Mouse (Mus musculus) embryonic stem cell, embryonic (primary cell): ENCODE data around the gene Srrm2.

ENCODE experiments used
- CTCF ChIA-PET, 4 experiments: fragments of 300-600 bp in 2 of 4; fragments of 350-600 bp in 2 of 4; sonication (Branson Sonifier 250); formaldehyde crosslinking; loops; one replicate each; lab custom pipeline; 2022; ENCODE audit warnings: inconsistent platforms in 2 of 4; lab: Charles Lee
- POLR2A ChIA-PET, 4 experiments: fragments of 300-600 bp in 2 of 4; fragments of 350-600 bp in 2 of 4; sonication (Branson Sonifier 250); formaldehyde crosslinking; loops; one replicate each; lab custom pipeline; 2022; ENCODE audit warnings: antibody characterized with exemption in 4 of 4, inconsistent platforms in 1 of 4; lab: Charles Lee

The Srrm2 gene

DNA sequence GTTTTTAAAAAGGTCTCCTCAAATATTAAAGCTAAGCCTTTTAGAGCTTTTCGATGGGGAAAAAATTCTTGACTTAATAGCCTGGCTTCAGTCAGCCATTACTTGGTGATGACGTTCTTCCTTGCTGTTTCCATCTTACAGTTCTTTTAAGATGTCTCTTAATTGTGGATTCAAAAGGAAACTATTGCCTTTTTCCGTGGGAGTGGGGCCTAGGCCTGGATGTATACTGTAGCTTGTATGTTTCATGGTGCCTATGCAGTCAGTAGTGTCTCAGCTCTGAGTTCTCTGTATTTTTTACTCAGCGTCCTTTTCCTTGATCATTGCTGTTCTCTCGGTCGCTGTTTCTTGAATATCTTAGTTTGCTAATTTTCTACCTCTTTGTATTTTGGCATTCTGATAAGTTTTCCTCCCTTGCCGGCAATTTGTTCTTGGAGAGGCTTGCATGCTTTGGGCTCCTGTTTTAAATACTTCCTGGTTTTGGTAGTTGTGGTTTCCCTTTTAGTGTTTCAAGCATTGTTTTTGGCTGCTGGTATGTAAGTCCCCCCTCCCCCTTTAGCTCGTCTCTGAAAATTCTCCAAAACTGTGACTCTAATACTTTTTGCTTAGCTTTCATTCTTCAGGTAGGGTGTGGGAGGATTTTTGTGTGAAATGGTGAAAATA lies 14.2 kb downstream of the Srrm2 start:
- ChIA-PET CTCF (interaction anchor here in 1 of 4 experiments (0.7 to 1.5 kb wide), 2 partner anchors 25 to 30 kb away, joined by 3 to 4 read pairs; partner anchors contain the start of gene Elob), POLR2A (interaction anchor here in 3 of 4 experiments (0.7 to 11.7 kb wide), 26 partner anchors 8 to 226 kb away, joined by 3 to 622 read pairs (median 10); partner anchors contain the start of genes Elob (in 3 of the 3), Flywch2 (in 2 of the 3), Srrm2 (in 2 of the 3) and Flywch1 (in 1 of the 3))

DNA sequence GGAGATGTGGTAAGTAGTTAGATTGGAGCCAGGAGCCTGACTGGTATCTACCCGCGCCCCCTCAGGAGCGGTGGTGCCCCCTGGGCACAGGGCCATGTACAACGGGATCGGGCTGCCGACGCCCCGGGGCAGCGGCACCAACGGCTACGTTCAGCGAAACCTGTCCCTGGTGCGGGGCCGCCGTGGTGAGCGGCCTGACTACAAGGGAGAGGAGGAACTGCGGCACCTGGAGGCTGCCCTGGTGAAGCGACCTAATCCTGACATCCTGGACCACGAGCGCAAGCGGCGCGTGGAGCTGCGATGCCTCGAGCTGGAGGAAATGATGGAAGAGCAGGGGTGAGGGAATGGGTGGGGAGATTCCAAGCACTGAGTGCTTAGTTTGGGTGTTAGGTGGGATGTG lies 16.5 kb downstream of the Srrm2 start:
- POLR2A ChIA-PET = interaction anchor here in 3 of 4 experiments (0.7 to 11.7 kb wide), 21 partner anchors 9 to 84 kb away, joined by 3 to 622 read pairs (median 4); partner anchors contain the start of genes Prss32 (in 2 of the 3), Prss41 (in 2 of the 3), 1520401A03Rik (in 1 of the 3) and Elob (in 1 of the 3)
- CTCF ChIA-PET = interaction anchor here (0.5 to 2.2 kb wide), 15 partner anchors 13 to 101 kb away, joined by 3 to 15 read pairs (median 3); partner anchors contain the start of genes Prss32 (in 2 of the 4), Prss41 (in 1 of the 4) and Srrm2 (in 1 of the 4)

DNA sequence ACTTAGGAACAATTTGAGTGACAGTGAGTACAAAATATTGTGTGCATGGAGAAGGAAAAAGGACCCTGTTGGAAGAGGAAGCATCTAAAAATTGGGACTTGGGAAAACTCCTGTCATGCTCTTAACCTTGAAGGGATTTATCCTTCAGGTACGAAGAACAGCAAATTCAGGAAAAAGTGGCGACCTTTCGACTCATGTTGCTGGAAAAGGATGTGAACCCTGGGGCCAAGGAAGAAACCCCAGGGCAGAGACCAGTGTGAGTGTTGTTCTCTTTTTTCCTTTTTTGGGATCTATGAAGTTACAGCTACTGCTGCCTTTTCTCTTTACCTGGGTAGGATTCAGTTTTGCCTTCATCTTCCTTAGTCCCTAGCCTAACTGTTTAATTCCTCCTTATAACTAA lies 17.6 kb downstream of the Srrm2 start:
- ChIA-PET CTCF (interaction anchor here in 1 of 4 experiments (0.9 kb wide), 1 partner anchor 34 kb away, joined by 3 read pairs; no protein-coding TSS in a partner anchor), POLR2A (interaction anchor here in 2 of 4 experiments (0.5 to 11.7 kb wide), 14 partner anchors 8 to 73 kb away, joined by 3 to 622 read pairs (median 6); partner anchors contain the start of genes Elob (in 1 of the 2), Flywch1 (in 1 of the 2), Prss32 (in 1 of the 2) and Prss33 (in 1 of the 2))

DNA sequence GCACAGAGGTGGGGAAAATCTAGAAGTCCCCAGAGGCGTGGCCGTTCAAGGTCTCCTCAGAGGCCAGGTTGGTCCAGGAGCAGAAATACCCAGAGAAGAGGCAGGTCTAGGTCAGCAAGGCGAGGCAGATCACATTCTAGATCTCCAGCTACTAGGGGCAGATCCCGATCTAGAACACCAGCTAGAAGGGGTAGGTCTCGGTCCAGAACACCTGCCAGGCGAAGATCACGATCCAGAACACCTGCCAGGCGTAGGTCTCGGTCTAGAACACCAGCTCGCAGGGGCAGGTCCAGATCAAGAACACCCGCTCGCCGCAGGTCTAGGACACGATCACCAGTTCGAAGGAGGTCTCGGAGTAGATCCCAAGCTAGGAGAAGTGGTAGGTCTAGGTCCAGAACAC lies 25.3 kb downstream of the Srrm2 start:
- CTCF ChIA-PET = interaction anchor here in 2 of 4 experiments (1.1 to 1.9 kb wide), 2 partner anchors 28 to 229 kb away, joined by 3 to 4 read pairs; partner anchors contain the start of genes Prss32 (in 1 of the 2) and Prss41 (in 1 of the 2)
- POLR2A ChIA-PET = interaction anchor here in 2 of 4 experiments (0.9 to 27.3 kb wide), 12 partner anchors 8 to 42 kb away, joined by 3 to 622 read pairs (median 6); partner anchors contain the start of genes Elob (in 1 of the 2) and Srrm2 (in 1 of the 2)

DNA sequence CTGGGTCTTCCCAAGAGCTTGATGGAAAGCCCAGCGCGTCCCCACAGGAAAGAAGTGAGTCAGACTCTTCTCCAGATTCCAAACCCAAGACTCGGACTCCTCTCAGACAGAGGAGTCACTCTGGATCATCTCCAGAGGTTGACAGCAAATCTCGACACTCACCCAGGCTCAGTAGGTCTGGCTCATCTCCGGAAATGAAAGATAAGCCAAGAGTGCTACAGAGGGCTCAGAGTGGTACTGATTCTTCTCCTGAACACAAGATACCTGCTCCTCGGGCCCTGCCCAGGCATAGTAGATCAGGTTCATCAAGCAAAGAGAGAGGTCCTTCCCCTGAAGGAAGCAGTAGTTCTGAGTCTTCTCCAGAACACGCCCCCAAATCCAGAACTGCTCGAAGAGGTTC lies 28.2 kb downstream of the Srrm2 start:
- ChIA-PET CTCF (no interaction called here), POLR2A (interaction anchor here in 3 of 4 experiments (0.8 to 27.3 kb wide), 5 partner anchors 8 to 25 kb away, joined by 3 to 622 read pairs (median 3); partner anchors contain the start of genes Elob (in 1 of the 3), Prss32 (in 1 of the 3) and Prss41 (in 1 of the 3))

DNA sequence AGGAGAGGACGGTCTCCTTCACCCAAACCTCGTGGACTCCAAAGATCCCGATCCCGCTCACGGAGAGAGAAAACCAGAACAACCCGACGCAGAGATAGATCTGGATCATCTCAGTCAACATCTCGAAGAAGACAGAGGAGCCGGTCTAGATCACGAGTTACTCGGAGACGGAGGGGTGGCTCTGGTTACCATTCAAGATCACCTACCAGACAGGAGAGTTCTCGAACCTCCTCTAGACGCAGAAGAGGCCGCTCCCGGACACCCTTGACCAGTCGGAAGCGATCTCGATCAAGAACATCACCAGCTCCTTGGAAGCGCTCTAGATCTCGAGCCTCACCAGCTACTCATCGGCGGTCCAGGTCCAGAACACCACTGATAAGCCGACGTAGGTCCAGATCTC lies 28.9 kb downstream of the Srrm2 start:
- POLR2A ChIA-PET = interaction anchor here (0.6 to 27.3 kb wide), 9 partner anchors 3 to 25 kb away, joined by 3 to 622 read pairs (median 5); partner anchors contain the start of genes Elob (in 2 of the 4), Prss32 (in 1 of the 4) and Prss41 (in 1 of the 4)

DNA sequence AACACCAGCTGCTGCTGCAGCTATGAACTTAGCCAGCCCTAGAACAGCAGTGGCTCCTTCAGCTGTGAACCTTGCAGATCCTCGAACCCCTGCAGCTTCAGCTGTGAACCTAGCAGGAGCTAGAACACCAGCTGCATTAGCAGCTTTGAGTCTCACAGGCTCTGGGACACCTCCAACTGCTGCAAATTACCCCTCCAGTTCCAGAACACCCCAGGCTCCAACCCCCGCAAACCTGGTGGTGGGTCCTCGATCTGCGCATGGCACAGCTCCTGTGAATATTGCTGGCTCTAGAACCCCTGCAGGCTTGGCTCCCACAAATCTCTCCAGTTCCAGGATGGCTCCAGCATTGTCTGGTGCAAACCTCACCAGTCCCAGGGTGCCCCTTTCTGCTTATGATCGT lies 30.4 kb downstream of the Srrm2 start:
- ChIA-PET POLR2A (interaction anchor here in 3 of 4 experiments (0.6 to 27.3 kb wide), 11 partner anchors 5 to 321 kb away, joined by 3 to 622 read pairs (median 7); partner anchors contain the start of genes Elob (in 2 of the 3) and Prss33 (in 2 of the 3)), CTCF (interaction anchor here in 2 of 4 experiments (0.5 to 1.3 kb wide), 2 partner anchors 13 to 50 kb away, joined by 3 to 4 read pairs; no protein-coding TSS in a partner anchor)

More for the DNA sequence above, 28.9 kb downstream of the Srrm2 start:
- CTCF ChIA-PET = no interaction called here

DNA sequence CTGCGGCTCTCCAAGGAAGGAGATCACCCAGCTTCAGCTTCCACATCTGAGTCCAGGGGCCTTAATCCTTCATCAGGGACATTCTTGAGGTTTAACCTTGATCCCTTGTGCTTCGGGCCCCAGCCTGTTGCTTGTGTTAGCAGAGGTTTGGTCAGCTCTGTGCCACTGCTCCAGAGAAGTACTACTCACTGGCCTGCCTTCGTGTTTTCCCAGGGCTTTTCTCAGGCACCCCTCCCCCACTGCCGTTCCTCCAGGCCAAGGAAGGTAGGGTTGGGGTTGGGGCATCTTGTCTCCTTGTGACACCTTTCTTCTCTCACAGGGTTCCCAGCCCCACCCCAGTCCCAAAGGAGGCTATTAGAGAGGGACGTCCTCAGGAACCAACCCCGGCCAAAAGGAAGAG lies 31.8 kb downstream of the Srrm2 start:
- POLR2A ChIA-PET = interaction anchor here (0.6 to 27.3 kb wide), 17 partner anchors 5 to 51 kb away, joined by 3 to 622 read pairs (median 5); partner anchors contain the start of genes Prss32 (in 2 of the 4), Prss41 (in 2 of the 4), Elob (in 1 of the 4) and Flywch1 (in 1 of the 4)
- CTCF ChIA-PET = interaction anchor here in 2 of 4 experiments (1.0 to 1.7 kb wide), 2 partner anchors 22 to 34 kb away, joined by 4 to 6 read pairs; partner anchors contain the start of genes Prss32 (in 1 of the 2) and Prss41 (in 1 of the 2)

DNA sequence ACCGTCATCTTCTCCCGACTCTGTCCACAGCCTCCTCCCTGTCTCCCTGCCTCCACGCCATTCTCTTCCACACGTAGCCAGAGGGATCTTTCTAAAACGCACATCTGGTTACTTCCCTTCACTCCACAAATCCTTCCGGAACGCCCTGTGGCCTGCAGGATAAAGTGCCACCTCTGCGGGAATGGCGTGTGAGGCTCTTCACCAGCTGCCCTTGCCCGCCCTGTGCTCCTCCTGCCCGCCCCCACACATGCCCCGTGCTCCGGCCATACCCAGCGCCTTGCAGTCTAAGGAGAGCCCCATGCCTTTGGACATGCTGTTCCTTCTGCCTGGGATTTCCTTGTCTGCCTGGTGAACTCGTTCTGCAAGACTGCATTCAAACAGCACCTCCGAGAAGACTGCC lies 32.7 kb downstream of the Srrm2 start:
- POLR2A ChIA-PET = interaction anchor here in 3 of 4 experiments (0.6 to 27.3 kb wide), 9 partner anchors 7 to 52 kb away, joined by 3 to 622 read pairs (median 10); partner anchors contain the start of genes Flywch1 (in 1 of the 3) and Srrm2 (in 1 of the 3)
- CTCF ChIA-PET = interaction anchor here in 1 of 4 experiments (1.7 kb wide), 1 partner anchor 21 kb away, joined by 6 read pairs; the partner anchor contains the start of genes Prss32 and Prss41

DNA sequence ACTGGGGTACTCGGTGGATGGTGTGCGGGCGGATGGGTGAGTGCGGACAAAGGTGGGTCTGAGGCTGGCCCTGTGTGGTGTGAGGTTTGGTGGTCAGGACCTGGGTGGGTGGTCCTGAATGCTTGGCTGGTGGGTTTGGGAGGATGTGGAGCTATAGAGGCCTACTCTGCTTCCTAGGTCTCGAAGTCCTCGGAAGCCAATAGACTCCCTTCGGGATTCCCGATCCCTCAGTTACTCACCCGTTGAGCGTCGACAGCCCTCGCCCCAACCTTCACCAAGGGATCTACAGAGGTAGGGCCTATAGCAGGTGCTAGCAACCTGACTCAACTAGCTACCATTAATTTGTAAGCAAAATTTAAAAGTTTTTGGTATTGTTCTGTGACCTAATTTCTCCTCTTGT lies 33.3 kb downstream of the Srrm2 start:
- CTCF ChIA-PET = interaction anchor here in 1 of 4 experiments (1.4 kb wide), 1 partner anchor 20 kb away, joined by 3 read pairs; the partner anchor contains the start of genes Prss32 and Prss41
- POLR2A ChIA-PET = interaction anchor here in 3 of 4 experiments (0.6 to 27.3 kb wide), 14 partner anchors 7 to 207 kb away, joined by 3 to 622 read pairs (median 6); partner anchors contain the start of genes Flywch1 (in 1 of the 3) and Srrm2 (in 1 of the 3)

DNA sequence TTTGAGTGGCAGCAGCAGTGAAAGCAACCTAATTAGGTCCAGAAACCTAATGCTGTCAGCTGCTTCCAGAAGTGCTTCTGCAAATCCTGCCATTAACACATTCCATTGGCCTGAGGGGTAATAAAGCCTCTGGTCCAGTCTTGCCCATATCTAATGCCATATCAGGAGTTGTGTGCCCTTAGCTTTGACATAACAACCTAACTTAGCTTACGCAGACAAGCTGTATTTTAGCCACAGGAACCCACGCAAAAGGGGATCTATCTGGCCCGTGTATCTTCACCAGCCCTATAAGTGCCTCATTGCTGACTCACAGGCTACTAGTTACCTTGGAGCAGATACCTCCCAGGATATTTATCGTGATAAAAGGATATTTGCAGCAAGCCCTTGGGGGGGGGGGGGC lies 35.3 kb downstream of the Srrm2 start:
- CTCF ChIA-PET = interaction anchor here in 3 of 4 experiments (0.6 to 1.6 kb wide), 4 partner anchors 13 to 19 kb away, joined by 3 to 8 read pairs (median 6); partner anchors contain the start of genes Prss32 (in 2 of the 3) and Prss41 (in 2 of the 3)
- POLR2A ChIA-PET = interaction anchor here (0.6 to 27.3 kb wide), 28 partner anchors 8 to 594 kb away, joined by 3 to 622 read pairs (median 4); partner anchors contain the start of genes Prss33 (in 2 of the 4), Flywch2 (in 1 of the 4), Prss32 (in 1 of the 4) and Prss41 (in 1 of the 4)

DNA sequence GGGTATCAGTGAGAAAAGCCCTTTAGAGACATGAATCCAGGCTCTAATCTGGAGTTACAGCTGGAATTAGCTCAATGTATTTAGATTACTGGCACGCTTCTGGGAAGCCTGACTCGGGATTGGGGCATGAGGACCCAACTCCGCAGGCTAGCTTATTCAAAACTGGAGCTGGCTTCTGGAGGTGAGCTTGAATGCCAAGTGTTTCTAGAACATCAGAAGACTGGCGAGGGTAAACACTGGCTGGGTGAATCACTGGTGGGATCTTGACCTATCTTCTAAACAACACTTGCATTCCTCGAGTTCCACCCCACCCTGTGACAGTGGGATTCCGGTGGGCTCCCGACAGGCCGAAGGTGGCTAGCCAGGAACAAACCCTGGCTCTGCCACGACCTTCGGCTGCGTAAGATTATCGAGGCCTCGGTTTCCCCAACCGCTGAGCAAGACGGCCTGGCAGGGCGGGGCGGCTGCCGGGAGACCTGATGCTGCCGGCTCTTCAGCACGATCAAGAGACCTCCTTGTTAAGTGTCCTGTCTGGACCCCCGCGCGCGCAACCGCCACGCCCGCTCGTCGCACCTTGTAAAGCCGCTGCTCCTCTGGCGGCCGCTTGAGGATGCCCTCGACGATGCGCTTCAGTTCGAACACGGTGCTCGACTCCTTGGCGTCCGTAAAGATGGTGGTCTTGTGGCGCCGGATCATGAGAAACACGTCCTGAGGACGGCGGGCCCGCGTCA lies 38.1 kb downstream of the Srrm2 start:
- ChIA-PET CTCF (interaction anchor here in 2 of 4 experiments (0.7 to 2.9 kb wide), 4 partner anchors 15 to 53 kb away, joined by 3 to 34 read pairs (median 11); partner anchors contain the start of genes Prss32 (in 2 of the 2) and Prss41 (in 2 of the 2)), POLR2A (interaction anchor here (0.6 to 27.3 kb wide), 38 partner anchors 8 to 423 kb away, joined by 3 to 622 read pairs (median 6); partner anchors contain the start of genes Prss32 (in 2 of the 4), Prss41 (in 2 of the 4), Srrm2 (in 2 of the 4) and Ccnf (in 1 of the 4))

DNA sequence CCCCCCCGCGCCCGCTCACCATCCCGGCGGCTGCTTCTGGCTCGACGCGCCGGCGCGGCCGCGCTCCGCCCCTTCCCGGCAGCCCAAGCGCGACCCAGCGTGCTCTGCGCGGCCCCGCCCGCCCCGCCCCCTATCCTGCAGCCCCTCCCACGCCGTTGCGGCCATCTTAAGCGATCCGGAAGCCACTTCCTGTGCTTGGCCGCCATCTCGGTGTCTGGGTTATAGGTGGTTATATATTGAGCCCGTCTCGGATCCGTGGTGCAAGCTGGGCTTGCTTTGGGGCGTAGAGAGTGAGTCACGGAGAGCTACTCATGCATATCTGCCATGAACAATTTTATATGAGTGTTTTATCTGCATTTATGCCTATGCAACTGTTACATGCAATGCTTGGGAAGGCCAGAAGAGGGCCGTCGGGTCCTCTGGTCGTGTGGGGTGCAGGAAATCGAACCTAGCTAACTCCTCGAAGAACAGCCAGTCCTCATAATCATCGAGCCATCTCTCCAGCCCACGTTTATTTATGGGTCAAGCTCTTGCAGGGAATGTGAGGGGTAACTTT lies 38.8 kb downstream of the Srrm2 start, which contains the start of gene Elob:
Elob (minus strand) TSS at position 73 of the 556 bp plus-strand sequence.
- CTCF ChIA-PET = interaction anchor here (0.6 to 7.8 kb wide), 21 partner anchors 13 to 165 kb away, joined by 3 to 112 read pairs (median 4); partner anchors contain the start of genes Prss32 (in 4 of the 4), Prss41 (in 4 of the 4) and Kremen2 (in 1 of the 4)
- POLR2A ChIA-PET = interaction anchor here (0.6 to 27.3 kb wide), 47 partner anchors 8 to 585 kb away, joined by 3 to 622 read pairs (median 4); partner anchors contain the start of genes Prss32 (in 3 of the 4), Prss41 (in 3 of the 4), Srrm2 (in 2 of the 4) and Ccnf (in 1 of the 4)

DNA sequence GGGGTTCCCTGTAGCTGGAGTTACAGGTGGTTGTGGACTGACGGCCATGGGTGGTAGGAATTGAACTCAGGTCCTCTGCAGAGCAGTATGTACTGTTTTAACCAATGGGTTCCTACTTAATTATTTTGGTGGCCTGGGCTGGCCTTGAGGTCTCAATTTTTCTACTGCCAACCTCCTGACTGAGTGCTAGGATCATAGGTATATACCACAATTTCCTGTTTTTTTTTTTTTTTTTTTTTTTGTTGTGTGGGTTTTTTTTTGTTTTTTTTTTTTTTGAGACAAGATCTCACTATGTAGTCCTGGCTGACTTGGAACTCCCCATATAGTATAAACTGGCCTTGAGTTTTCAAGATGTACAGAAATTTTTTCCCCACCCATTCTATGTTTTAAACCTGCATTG lies 40.9 kb downstream of the Srrm2 start:
- POLR2A ChIA-PET = interaction anchor here in 3 of 4 experiments (0.7 to 27.3 kb wide), 11 partner anchors 8 to 186 kb away, joined by 3 to 622 read pairs (median 9); partner anchors contain the start of genes Prss32 (in 2 of the 3), Prss41 (in 2 of the 3) and Flywch1 (in 1 of the 3)
- CTCF ChIA-PET = interaction anchor here (1.3 to 7.8 kb wide), 6 partner anchors 12 to 201 kb away, joined by 3 to 112 read pairs (median 14); partner anchors contain the start of genes Prss32 (in 4 of the 4) and Prss41 (in 4 of the 4)

DNA sequence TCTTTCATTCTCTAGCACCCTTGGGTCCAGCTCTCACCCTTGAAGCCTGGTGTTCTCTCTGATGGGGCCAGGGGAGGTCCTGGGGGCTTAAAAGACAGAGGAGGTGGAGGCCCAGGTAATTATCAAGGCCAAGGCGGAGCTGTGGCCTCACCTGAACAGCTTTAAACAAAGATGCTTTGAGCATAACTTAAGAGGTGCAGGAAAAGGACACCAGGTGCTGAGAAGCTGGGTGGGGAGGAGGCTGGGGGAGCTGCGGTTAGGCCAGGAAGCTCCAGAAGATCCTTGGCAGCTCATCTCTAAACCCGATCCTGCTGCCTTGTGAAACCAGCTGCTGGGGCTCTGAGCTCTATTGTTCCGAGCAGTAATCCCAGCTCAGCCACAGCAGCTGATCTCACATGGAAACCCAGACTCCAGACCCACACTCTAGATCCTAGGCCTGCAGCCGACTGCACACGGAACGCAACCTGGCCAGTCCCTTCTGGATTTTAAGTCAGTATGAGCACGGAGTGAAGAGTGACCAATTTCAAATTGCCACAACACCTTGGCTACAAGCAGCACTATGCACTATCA lies 45.8 kb downstream of the Srrm2 start, which contains the start of gene Prss33:
Prss33 (minus strand) TSS at position 51 of the 570 bp plus-strand sequence.
- ChIA-PET CTCF (interaction anchor here (0.6 to 7.8 kb wide), 11 partner anchors 8 to 158 kb away, joined by 3 to 112 read pairs (median 4); partner anchors contain the start of genes Prss32 (in 3 of the 4) and Prss41 (in 3 of the 4)), POLR2A (interaction anchor here in 3 of 4 experiments (0.7 to 27.3 kb wide), 19 partner anchors 8 to 303 kb away, joined by 3 to 622 read pairs (median 4); partner anchors contain the start of genes Prss32 (in 1 of the 3) and Prss41 (in 1 of the 3))
